Mouse (Mus musculus) megakaryocyte-erythroid progenitor cell, adult 5-6 weeks (primary cell): ENCODE results near the gene Olfr191. TPM values are rescaled to one million over a fixed set of nuclear protein-coding genes. Genes with fewer than 3 reads are reported as not detected.
"Not testable (repeated sequence)": the region's sequence is repeated elsewhere in the genome, so short reads cannot be mapped to it uniquely, and the experiment has no call there.

Experiments used
- ATAC-seq: replicated peaks from 2 replicates; pipeline ENCODE4 v1.8.0; 2016; ENCODE audit warnings: mild to moderate bottlenecking, inconsistent platforms; ENCODE audit not compliant: severe bottlenecking, poor library complexity, low FRiP score, low TSS enrichment
- total RNA-seq, 2 experiments: library from RNA; stranded (forward) in 1 of 2; stranded (reverse) in 1 of 2; fragments of 200-1000, 215-1000 nt in 1 of 2; fragments of >200 nt in 1 of 2; fragmentation: Nextera tagmentation in 1 of 2; gene quantifications; 2 replicates each; pipeline ENCODE4 v1.2.3; 2014 to 2017

Gene Olfr191
- total RNA-seq (2014; fragmentation: Nextera tagmentation) = not detected in 2 replicates
- total RNA-seq (2017) = not detected in 2 replicates

DNA sequence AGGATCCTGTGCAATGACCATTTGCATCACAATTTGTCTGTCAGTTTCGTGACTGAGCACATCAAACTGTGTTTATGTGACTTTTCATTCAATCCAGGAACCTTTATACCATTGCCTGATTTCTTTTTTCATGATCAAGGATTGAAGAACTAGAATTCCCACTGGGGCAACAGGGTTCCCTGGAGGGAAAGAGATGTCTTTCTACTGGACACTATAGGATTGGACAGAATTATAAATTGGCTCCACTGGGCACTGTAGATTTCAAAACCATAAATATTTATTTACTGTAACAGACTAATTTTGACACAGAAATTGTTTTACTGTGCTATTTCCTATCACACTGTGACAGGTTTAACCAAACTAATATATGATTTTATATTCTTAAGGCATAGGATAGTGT lies at the start of gene Olfr191:
Gene Olfr191 (minus strand): TSS at position 101 of the 400 bp plus-strand sequence.
- ATAC-seq = not testable (repeated sequence)

DNA sequence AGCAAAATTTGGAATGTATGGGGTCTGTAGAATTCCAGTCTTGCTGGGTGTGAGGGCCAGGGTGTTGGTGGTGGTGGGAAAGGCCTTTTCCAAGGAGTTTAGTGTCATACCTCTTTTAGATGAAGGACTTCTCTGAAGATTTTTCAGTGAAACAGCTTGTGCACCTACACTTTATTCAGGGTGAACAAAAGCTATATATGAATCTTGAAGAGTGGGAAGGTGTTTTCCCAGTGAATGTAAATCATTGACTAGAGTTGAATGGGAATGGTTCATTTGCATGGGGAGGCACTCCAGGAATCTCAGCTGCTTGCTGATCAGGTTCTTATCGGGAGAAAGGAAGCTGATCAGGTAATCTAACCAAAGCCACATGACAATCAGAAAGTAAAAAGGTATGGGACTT lies 41.1 kb upstream of the Olfr191 start:
- ATAC-seq = no peak

DNA sequence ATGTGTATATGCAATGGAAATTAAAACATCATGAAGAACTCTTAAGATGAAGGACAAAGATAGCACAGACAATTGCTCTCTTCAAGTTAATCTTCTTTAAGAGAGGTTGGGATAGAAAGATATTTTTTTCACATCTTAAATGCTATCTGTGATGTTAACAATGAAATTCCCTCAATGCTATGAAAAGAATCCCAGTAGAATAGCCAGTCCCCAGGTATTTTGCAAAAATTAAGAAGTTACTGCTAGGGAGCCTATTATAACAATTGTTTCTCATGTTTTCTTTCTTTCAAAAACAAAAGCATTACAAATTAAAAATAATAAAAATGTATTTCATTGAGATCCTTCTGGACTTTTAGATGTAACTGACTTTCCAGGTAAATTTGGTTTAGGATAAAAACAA lies 31.3 kb upstream of the Olfr191 start, which contains the start of gene Olfr194:
Gene Olfr194 (minus strand): TSS at position 101 of the 400 bp plus-strand sequence.
- ATAC-seq = no peak

DNA sequence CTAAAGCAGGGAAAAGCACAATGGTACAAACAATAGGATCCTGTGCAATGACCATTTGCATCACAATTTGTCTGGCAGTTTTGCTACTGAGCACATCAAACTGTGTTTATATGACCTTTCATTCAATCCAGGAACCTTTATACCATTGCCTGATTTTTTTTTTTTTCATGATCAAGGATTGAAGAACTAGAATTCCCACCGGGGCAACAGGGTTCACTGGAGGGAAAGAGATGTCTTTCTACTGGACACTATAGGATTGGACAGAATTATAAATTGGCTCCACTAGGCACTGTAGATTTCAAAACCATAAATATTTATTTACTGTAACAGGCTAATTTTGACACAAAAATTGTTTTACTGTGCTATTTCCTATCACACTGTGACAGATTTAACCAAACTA lies 22.2 kb upstream of the Olfr191 start, which contains the start of gene Olfr193:
Gene Olfr193 (minus strand): TSS at position 101 of the 400 bp plus-strand sequence.
- no peak for ATAC-seq

DNA sequence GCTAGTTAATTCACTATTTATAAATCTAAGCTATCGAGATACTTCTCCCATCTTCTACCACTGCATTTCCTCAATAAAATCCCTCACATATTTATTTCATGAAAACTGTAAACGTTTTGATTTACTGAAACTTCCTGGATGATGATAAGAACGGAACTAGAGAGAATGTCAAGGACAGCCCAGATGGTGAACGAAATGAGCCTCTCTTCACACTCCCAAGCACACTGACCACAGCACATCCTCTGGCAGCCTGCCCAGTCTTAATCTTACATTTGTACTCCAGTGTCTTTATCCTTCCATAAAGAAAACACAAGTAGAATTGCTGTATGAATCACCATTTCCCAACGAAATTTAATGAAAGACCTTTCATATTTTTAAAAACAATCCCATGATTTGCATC lies 18.9 kb upstream of the Olfr191 start:
- ATAC-seq = not testable (repeated sequence)

DNA sequence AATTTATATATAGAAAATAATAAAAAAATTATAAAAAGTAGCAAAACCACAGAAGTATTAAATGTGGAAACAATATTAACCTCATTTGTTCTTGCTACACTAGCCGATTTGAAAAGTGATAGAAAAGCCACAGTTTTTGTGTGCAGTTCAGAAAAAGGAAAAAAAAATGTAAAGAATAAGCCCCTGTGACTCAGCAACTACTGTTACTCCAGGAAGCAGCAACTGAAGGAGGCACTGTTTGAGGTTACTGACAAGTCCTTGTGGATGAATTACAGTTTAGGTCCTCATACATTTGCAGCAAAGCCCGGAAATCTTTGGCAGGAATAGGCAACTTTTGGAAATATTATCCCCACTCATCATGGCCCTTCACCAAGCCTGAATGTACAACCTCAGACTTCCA lies 15.7 kb upstream of the Olfr191 start:
- ATAC-seq = no peak

DNA sequence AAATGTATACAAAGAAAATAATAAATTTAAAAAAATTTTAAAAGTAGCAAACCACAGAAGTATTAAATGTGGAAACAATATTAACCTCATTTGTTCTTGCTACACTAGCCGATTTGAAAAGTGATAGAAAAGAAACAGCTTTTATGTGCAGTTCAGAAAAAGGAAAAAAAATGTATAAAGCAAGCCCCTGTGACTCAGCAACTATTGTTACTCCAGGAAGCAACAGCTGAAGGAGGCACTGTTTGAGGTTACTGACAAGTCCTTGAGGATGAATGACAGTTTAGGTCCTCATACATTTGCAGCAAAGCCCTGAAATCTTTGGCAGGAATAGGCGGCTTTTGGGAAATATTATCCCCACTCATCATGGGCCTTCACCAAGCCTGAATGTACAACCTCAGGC lies 8.5 kb downstream of the Olfr191 start:
- ATAC-seq = not testable (repeated sequence)

DNA sequence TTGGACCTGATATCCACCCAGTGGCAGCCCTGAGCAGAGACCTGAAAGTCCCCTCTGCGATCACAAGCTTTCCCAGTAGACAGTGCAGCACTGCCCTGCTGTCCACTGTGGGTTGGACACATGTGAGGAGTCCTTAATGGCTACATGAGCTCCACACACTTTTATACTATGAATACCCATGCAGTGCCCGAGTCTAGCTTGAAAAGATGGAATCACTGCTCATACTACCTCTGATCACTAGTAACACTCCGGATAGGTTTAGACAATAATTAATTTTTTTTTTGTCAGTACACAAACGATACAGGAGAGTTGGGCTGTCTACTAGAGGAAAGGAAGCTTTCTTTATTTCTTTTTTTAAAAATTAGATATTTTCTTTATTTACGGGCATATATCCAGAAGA lies 11.7 kb downstream of the Olfr191 start, which contains the start of gene Olfr190:
Gene Olfr190 (minus strand): TSS at position 101 of the 400 bp plus-strand sequence.
- ATAC-seq = no peak

DNA sequence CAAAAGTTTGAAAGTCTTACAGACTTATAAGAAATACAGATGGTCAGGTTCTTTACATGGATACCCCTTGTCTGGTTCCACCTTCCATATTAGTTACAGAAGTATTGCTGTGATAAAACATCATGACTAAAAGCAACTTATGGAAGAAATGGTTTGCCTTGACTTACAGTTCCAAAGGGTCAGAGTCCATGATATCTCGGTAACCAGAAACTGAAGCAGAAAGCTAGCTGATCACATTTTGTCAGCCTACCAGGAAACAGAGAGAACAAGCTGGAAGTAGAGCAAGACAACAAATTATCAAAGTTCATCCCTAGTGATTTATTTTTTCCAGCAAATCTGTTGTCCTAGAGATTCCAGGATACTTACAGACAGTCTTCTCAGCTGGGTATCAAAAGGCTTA lies 16.1 kb downstream of the Olfr191 start:
- no peak for ATAC-seq

DNA sequence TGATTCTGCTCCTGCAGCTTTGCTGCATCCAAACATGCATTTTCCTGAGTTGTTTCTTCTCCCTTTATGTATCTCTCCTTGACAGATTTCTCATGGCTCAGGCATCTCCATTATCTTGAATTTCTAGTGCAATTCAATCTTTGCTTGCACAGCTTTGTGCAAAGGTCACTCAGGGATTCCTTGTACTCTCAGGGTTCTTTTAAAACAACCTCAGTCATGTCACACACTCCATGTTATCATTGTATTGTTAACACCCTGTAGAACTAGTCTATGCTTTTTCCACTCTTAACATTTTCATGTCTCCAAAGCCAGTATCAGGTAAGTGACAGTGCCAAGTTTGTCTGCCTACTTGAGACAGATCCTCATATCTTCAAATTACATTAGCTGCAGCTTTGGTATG lies 17.9 kb downstream of the Olfr191 start:
- no peak for ATAC-seq

DNA sequence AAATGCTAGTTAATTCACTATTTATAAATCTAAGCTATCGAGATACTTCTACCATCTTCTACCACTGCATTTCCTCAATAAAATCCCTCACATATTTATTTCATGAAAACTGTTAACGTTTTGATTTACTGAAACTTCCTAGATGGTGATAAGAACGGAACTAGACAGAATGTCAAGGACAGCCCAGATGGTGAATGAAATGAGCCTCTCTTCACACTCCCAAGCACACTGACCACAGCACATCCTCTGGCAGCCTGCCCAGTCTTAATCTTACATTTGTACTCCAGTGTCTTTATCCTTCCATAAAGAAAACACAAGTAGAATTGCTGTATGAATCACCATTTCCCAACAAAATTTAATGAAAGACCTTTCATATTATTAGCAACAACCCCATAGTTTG lies 27.2 kb downstream of the Olfr191 start:
- not testable (repeated sequence) for ATAC-seq

DNA sequence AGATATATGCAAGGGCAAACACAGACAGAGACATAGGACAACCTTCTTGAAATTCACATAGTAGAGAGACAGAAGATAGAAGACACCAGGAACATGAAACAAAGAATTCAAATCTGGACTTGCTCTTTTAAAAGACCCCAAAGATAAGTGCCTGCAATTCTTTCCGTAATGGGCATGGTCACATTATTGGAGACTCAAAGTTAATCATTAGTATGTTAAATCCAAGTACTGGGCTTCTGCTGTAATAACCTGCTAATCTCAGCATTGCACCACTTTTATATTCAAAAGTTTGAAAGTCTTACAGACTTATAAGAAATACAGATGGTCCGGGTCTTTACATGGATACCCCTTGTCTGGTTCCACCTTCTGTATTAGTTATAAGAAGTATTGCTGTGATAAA lies 40.3 kb downstream of the Olfr191 start:
- not testable (repeated sequence) for ATAC-seq

DNA sequence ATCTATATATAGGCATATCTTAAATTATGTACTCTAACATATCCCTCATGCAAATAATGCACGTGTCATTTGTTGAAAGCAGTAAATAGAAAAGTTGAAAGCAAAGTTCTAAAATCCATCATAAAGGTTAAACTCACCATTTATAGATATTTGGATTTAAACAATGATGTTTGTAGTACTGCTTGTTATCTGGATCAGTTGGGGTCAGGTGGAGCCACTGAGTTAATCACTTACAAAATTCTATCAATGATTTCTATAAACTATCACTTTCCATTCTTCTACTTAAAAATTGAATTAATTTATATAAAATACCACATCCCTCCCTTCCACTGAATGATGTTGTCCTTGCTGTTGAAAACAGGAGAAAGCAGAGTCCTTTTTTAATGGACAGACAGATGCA lies 40.8 kb downstream of the Olfr191 start:
- ATAC-seq = no peak

DNA sequence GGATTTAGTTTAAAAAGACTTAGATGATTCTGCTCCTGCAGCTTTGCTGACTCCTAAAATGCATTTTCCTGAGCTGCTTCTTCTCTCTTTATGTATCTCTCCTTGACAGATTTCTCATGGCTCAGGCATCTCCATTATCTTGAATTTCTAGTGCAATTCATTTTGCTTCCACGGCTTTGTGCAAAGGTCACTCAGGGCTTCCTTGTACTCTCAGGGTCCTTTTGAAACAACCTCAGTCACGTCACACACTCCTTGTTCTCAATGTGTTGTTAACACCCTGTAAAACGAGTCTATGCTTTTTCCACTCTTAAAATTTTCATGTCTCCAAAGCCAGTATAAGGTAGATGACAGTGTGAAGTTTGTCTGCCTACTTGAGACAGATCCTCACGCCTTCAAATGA lies 42.0 kb downstream of the Olfr191 start:
- ATAC-seq = no peak

DNA sequence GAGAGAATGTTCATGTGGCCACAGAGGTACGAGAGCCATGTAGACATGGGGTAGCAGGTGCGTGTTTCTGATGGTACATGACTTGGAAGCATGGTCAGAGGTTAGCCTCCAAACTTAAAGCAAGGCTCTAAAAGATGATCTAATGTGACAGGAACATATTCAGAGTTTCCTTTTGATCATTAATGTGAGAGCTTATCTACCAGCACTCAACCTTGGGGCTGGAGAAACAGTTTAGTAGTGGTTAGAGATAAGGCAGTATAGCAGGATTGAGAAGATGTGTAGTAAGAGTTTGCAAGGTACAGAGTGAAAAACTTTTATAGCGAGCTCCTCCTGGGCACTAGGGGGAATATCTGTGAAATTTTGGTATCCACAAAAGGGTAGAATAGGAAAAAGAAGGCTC lies 43.8 kb downstream of the Olfr191 start:
- ATAC-seq = no peak

DNA sequence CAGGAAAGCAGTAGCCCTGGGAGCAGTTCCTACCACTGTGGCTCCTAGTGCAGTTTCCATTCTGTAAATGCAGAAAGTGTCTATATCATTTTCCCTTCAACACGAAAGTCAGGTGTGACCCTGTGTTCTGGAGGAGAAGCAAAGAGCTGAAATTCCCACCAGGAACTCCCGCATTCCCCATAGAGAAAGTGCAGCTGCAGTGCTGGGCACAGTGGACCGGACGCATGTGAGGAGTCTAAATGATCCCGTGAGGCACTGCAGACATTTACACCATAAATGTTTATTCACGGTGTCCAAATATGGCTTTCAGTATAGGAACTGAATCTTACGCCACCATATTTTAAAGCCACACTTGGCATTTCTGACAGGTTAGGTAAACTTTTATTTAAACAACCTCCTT lies 49.9 kb downstream of the Olfr191 start, which contains the start of gene Olfr187:
Gene Olfr187 (minus strand): TSS at position 58 of the 400 bp plus-strand sequence.
- ATAC-seq = no peak

Other genes with a start within 250 kb of the Olfr191 start
- not detected in 2 replicates for gene Olfr177, start 215.1 kb downstream of the Olfr191 start, total RNA-seq (2014; fragmentation: Nextera tagmentation)
- not detected in 2 replicates for gene Olfr177, start 215.1 kb downstream of the Olfr191 start, total RNA-seq (2017)
- gene Olfr178, start 197.8 kb downstream of the Olfr191 start, total RNA-seq (2014; fragmentation: Nextera tagmentation) = not detected in 2 replicates
- not detected in 2 replicates for gene Olfr178, start 197.8 kb downstream of the Olfr191 start, total RNA-seq (2017)
- not detected in 2 replicates for gene Olfr181, start 161.1 kb downstream of the Olfr191 start, total RNA-seq (2014; fragmentation: Nextera tagmentation)
- gene Olfr181, start 161.1 kb downstream of the Olfr191 start, total RNA-seq (2017) = not detected in 2 replicates
- not detected in 2 replicates for gene Olfr180, start 160.4 kb downstream of the Olfr191 start, total RNA-seq (2014; fragmentation: Nextera tagmentation)
- not detected in 2 replicates for gene Olfr180, start 160.4 kb downstream of the Olfr191 start, total RNA-seq (2017)
- gene Olfr183, start 94.5 kb downstream of the Olfr191 start, total RNA-seq (2014; fragmentation: Nextera tagmentation) = not detected in 2 replicates
- gene Olfr183, start 94.5 kb downstream of the Olfr191 start, total RNA-seq (2017) = not detected in 2 replicates
- gene Olfr186, start 59.5 kb downstream of the Olfr191 start, total RNA-seq (2014; fragmentation: Nextera tagmentation) = not detected in 2 replicates
- not detected in 2 replicates for gene Olfr186, start 59.5 kb downstream of the Olfr191 start, total RNA-seq (2017)
- gene Olfr187, start 50.1 kb downstream of the Olfr191 start, total RNA-seq (2014; fragmentation: Nextera tagmentation) = not detected in 2 replicates
- not detected in 2 replicates for gene Olfr187, start 50.1 kb downstream of the Olfr191 start, total RNA-seq (2017)
- gene Olfr190, start 11.8 kb downstream of the Olfr191 start, total RNA-seq (2014; fragmentation: Nextera tagmentation) = not detected in 2 replicates
- gene Olfr190, start 11.8 kb downstream of the Olfr191 start, total RNA-seq (2017) = not detected in 2 replicates
- gene Olfr193, start 22.1 kb upstream of the Olfr191 start, total RNA-seq (2014; fragmentation: Nextera tagmentation) = not detected in 2 replicates
- not detected in 2 replicates for gene Olfr193, start 22.1 kb upstream of the Olfr191 start, total RNA-seq (2017)
- gene Olfr194, start 31.2 kb upstream of the Olfr191 start, total RNA-seq (2014; fragmentation: Nextera tagmentation) = not detected in 2 replicates
- gene Olfr194, start 31.2 kb upstream of the Olfr191 start, total RNA-seq (2017) = not detected in 2 replicates
- not detected in 2 replicates for gene Olfr195, start 57.2 kb upstream of the Olfr191 start, total RNA-seq (2014; fragmentation: Nextera tagmentation)
- gene Olfr195, start 57.2 kb upstream of the Olfr191 start, total RNA-seq (2017) = not detected in 2 replicates
- not detected in 2 replicates for gene Olfr196, start 80.6 kb upstream of the Olfr191 start, total RNA-seq (2014; fragmentation: Nextera tagmentation)
- not detected in 2 replicates for gene Olfr196, start 80.6 kb upstream of the Olfr191 start, total RNA-seq (2017)
- gene Olfr198, start 113.7 kb upstream of the Olfr191 start, total RNA-seq (2014; fragmentation: Nextera tagmentation) = not detected in 2 replicates
- gene Olfr198, start 113.7 kb upstream of the Olfr191 start, total RNA-seq (2017) = not detected in 2 replicates
- gene Olfr199, start 129.9 kb upstream of the Olfr191 start, total RNA-seq (2014; fragmentation: Nextera tagmentation) = not detected in 2 replicates
- gene Olfr199, start 129.9 kb upstream of the Olfr191 start, total RNA-seq (2017) = not detected in 2 replicates
- not detected in 2 replicates for gene Olfr201, start 182.8 kb upstream of the Olfr191 start, total RNA-seq (2014; fragmentation: Nextera tagmentation)
- not detected in 2 replicates for gene Olfr201, start 182.8 kb upstream of the Olfr191 start, total RNA-seq (2017)
- not detected in 2 replicates for gene Olfr202, start 197.0 kb upstream of the Olfr191 start, total RNA-seq (2014; fragmentation: Nextera tagmentation)
- not detected in 2 replicates for gene Olfr202, start 197.0 kb upstream of the Olfr191 start, total RNA-seq (2017)
- not detected in 2 replicates for gene Olfr203, start 209.1 kb upstream of the Olfr191 start, total RNA-seq (2014; fragmentation: Nextera tagmentation)
- not detected in 2 replicates for gene Olfr203, start 209.1 kb upstream of the Olfr191 start, total RNA-seq (2017)
- gene Olfr204, start 228.4 kb upstream of the Olfr191 start, total RNA-seq (2014; fragmentation: Nextera tagmentation) = not detected in 2 replicates
- not detected in 2 replicates for gene Olfr204, start 228.4 kb upstream of the Olfr191 start, total RNA-seq (2017)
- not detected in 2 replicates for gene Olfr205, start 241.3 kb upstream of the Olfr191 start, total RNA-seq (2014; fragmentation: Nextera tagmentation)
- not detected in 2 replicates for gene Olfr205, start 241.3 kb upstream of the Olfr191 start, total RNA-seq (2017)